Mouse (Mus musculus) MEL (cell line): Measurements from ENCODE around the gene Agmat.

Experiments
- CTCF ChIP-seq, 3 experiments: IDR thresholded peaks in 2 of 3; conservative IDR thresholded peaks in 1 of 3; 2 replicates each; pipeline ENCODE4 v1.5.1; 2011 to 2012; ENCODE audit warnings: low read length in 3 of 3, low read depth in 2 of 3, mild to moderate bottlenecking in 2 of 3, improper control_type of control experiment in 1 of 3, inconsistent platforms in 1 of 3, mixed read lengths in 1 of 3, moderate library complexity in 1 of 3; ENCODE audit not compliant: control insufficient read depth in 1 of 3, insufficient read depth in 1 of 3, poor library complexity in 1 of 3, severe bottlenecking in 1 of 3
- ETS1 ChIP-seq: IDR thresholded peaks from 2 replicates; pipeline ENCODE4 v1.6.1; 2012; ENCODE audit warnings: low read depth, mild to moderate bottlenecking, inconsistent platforms, low read length, improper control_type of control experiment, moderate library complexity

GRCm38 (mm10) chr4:141805886-141806285, 59.4 kb downstream of the Agmat start:
- TF ChIP-seq ETS1 (no peak), CTCF (IDR thresholded peaks at IDR 0.05 in 2 of 3, conservative IDR thresholded peaks at IDR 0.05 in 1 of 3; ENCODE audit: control insufficient read depth in 1 of 3, insufficient read depth in 1 of 3, low read depth in 2 of 3, low read length in 3 of 3, poor library complexity in 1 of 3, severe bottlenecking in 1 of 3) (no peak)
